Mouse (Mus musculus) megakaryocyte progenitor cell, adult 5-6 weeks (primary cell): Measurements from ENCODE around the gene Esr2. TPM values are rescaled to one million over a fixed set of nuclear protein-coding genes. Genes with fewer than 3 reads are reported as not detected.
"Not testable (repeated sequence)": the region's sequence is repeated elsewhere in the genome, so short reads cannot be mapped to it uniquely, and the experiment has no call there.

Source experiments
- ATAC-seq: replicated peaks from 2 replicates; pipeline ENCODE4 v1.8.0; 2016; ENCODE audit warnings: mild to moderate bottlenecking, moderate TSS enrichment, inconsistent platforms; ENCODE audit not compliant: poor library complexity
- total RNA-seq, 2 experiments: library from RNA; stranded (forward) in 1 of 2; stranded (reverse) in 1 of 2; fragments of 157-497, 149-512 nt in 1 of 2; fragments of 200-1000 nt in 1 of 2; gene quantifications; 2 replicates each; pipeline versions ENCODE4 v1.2.3 to v1.2.4; 2015 to 2017

The Esr2 gene
- total RNA-seq, 2 experiments from 2014 or later: not detected

- ATAC-seq: no peak
Measured at GRCm38 (mm10) chr12:76165641-76166040, 11.4 kb downstream of the Esr2 start.

DNA sequence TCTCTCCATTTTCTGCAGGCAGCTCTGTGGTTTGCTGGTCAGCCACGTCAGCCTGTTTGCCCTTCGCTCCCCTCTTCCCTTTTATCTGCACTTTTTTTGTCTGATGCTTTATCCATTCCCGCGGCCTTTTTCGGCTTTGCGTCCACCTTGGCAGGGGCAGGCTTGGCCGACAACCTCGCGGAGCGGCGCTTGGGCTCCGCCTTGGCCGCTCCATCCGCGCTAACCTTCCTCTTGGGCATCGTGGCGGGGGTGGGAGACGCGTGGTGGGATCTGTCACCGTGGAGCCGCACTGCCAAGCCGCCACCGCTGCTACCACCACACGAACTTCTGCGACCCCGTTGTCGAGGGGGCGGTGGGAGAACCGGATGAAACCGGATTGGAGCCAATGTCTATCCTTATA, 24.7 kb downstream of the Esr2 start:
- peak; percentile 44; the same call in 1 of the 2 replicates for ATAC-seq

DNA sequence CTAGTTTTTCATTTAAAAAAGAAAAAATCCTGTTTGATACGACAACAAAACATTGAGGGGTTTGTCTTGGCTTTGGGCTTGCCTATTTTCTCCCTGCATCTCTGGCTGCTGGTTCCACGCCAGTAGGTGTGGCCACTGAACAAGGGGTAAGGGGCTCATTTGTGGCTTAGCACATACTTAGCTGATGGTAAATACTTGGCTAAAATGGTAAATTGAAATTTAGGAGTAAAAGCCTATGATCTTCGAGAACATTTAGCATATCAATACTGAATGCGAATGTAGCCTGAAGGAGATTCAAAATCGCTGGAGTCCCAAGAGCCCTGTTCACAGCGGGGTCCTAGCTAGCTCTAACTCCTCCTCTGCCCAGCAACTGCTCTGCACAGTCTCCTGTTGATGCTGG, 40.4 kb downstream of the Esr2 start:
- ATAC-seq: no peak

DNA sequence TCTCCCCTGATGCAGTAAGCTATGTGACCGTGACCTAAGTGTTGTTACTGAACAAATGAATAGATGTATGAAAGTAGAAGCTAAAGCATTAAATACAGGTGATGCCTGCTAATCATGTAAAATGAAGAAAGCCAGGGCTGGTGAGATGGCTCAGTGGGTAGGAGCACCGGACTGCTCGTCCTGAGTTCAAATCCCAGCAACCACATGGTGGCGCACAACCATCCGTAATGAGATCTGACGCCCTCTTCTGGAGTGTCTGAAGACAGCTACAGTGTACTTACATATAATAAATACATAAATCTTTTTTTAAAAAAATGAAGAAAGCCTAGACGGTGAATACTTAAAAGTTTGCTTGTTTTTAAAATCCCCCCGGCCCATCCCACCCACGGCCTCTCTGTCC, 44.0 kb downstream of the Esr2 start:
- ATAC-seq: not testable (repeated sequence)

DNA sequence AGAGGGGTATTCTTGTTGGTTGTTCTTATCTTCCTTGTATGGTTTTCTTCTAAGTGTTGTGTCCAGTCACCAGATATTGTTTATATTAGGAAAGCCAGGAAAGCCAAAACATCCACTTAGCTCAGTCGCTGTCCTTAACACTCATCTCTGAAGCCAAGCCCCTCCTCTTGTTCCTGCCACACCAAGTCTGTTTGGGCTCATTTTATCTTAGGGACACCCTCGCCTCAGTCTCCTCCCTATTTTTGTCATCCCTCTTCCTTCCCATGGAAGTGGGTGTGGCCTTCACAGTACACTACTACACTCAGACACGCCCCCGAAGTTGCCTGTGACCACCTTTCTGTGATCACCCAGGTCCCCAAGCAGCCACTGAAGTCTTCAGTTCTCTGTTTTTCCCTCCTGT, 44.5 kb downstream of the Esr2 start:
- ATAC-seq: no peak

- no peak for ATAC-seq
Measured at GRCm38 (mm10) chr12:76130891-76131290, 46.2 kb downstream of the Esr2 start.

- peak; percentile 85 for ATAC-seq
Measured at GRCm38 (mm10) chr12:76130281-76130680, 46.8 kb downstream of the Esr2 start.

- ATAC-seq: no peak
Measured at GRCm38 (mm10) chr12:76128831-76129230, 48.2 kb downstream of the Esr2 start.

DNA sequence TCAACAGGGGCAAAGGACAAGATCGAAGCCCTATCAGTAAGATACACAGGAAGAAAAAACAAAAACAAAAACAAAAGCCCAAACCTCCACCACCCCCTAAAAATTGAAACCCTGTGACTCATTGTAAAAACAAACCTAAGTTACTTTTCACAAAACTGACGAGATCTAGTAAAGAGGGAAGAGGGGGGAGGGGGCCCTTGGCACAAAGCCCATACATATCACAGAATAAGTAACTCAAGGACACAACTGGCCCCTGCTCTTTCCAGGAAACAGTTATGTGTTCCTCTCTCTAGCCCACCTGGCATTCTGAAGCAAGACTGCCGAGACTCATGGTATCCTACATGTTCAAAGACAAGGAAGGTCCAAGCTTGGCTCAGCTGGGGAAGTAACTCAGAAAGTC, 48.8 kb downstream of the Esr2 start:
- no peak for ATAC-seq

GRCm38 (mm10) chr12:76123223-76123622, 53.8 kb downstream of the Esr2 start:
- ATAC-seq: peak; percentile 44; the same call in 1 of the 2 replicates

DNA sequence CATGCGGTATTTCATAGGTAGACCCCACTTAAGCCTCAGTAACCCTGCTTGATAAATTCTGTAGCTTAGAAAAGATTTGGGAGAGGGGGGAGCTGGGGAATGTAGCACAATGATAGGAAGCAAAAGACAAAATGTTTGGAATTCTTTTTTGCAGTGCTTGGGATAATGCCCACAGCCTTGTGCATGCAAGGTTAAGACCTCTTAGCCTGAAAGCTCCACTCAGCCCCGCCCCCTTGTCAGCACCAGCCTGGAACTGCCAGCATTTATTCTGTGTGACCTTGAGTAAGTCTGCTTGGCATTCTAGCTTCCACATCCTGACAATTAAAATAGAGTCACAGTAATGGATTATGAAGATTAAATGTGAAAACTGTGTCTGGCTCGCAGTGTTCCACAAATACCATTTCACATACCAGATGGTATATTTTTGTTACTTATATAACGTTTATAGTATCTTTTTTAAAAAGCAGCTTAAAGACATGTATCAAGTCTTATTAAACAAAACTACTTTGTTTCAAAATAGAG, 59.4 kb downstream of the Esr2 start:
- no peak for ATAC-seq

DNA sequence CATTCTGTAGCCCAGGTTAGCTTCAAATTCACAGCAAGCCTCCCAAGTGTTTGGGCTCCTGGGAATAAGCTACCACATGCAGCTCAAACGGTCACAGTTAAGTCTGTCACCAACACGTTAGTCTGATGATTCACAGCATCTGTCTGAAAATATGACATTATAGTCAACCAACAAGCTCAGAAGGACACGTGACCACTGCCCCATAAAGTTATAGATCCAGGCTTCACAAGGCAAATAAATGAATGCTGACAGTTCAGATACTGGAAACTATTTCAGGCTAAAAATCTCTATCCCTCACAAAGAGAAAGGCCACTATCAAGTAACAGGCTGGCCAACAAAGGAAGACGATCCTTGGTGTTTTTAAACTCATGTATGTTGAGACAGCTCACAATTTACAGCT, 60.5 kb downstream of the Esr2 start:
- ATAC-seq: no peak

- ATAC-seq: no peak
Measured at GRCm38 (mm10) chr12:76111046-76111445, 66.0 kb downstream of the Esr2 start.

GRCm38 (mm10) chr12:76109646-76110405, 67.2 kb downstream of the Esr2 start:
- no peak for ATAC-seq

DNA sequence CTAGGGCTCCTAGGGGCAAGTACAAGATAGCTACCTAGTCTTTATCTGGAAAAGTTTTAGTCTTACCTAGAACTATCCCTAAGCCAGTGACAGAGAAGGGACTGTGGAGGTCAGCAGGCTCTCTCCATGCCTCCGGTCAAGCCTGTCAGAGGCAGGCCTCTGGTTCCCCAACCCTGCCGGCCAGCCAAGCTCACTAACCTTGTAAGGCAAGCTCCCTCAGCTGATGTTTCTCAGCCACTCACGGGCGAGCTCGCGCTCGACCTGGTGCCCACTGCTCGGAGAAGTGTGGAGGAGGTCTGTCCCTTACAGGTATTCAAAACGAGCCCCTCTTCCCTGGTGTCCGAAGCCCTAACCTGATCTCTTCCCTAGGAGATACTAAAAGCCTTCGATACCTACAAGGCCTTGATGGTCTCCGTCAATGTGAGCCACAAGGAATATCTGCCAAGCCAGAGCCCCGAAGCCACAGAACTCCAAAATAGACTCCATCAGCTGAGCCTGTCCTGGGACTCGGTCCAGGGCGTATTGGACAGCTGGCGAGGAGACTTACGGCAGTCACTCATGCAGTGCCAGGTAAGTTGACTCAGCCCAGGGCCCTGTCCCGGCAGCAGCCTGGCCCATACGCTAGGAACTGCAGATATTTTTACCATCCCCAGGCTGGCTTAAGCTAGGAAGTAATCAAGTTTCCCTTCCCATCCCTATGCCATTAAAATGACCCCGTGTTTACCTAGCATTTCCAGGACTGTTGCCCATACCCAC, 72.3 kb downstream of the Esr2 start:
- no peak for ATAC-seq

GRCm38 (mm10) chr12:76102621-76103020, 74.4 kb downstream of the Esr2 start:
- no peak for ATAC-seq

DNA sequence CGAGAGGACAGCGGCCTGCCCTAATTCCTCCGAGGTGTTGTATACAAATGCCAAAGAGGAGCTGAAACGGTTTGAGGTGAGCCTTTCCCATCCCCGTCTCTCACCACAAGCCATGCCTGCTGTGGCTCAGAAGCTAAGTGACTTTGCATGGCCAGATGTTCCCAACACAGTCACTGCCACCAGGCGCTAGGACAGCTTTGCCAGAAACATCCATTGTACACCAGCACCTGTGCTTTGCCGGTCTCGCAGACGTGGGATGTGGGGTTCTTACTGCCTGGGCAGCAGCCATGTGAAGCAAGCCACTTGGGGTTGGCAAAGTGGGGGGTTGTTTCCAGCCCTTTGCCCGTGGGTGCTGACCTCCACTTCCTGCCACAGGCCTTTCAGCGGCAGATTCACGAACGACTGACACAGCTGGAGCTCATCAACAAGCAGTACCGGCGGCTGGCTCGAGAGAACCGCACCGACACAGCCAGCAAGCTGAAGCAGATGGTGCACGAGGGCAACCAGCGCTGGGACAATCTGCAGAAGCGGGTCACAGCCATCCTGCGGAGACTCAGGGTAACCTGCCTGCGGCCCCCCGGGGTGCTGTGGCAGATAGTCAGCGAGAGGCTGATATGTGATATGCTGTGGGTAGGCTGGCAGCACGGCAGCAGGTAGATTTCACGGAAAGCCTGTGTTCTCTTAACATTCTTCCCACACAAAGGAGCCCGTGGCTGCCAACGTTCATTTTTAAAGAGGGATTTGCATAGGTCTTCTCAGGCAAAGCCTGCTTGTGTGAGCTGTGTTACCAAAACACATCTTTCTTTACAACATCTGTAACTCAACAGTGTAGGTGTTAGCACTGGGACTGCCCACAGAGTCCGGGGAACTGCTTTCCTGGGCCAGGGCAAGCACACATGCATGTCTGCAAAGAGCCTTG, 81.7 kb downstream of the Esr2 start:
- ATAC-seq: no peak

GRCm38 (mm10) chr12:76093613-76094588, 83.2 kb downstream of the Esr2 start:
- ATAC-seq: no peak

DNA sequence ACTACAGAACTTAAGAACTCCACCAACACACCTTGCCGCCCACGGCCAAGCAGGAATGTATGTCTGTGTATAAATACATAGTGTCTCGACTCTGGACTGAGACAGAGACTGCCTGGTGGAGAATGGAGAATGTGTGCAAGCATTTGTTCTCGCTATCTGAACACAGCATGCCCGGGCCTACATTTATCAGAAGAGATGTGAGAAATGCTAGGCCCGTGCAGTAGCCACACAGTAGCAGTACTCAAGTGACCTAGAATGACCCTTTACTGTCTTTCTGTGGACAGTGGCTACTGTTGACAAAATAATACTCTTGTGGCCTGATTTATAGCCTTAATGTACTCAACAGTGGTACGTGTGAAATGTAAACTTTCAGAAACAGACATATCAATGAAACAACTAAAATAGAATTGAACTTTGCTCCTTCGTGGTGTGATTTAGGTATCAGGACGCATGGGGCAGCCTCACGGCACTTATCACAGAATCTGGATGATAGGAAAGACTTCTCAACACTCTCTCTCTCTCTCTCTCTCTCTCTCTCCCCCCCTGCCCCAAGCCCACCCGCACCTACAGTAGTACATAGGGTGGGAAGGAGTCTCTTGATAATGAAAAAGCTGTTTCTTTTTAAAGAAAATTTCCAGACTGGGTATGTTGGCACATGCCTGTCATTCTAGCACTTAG, 84.1 kb downstream of the Esr2 start:
- no peak for ATAC-seq
